Mouse (Mus musculus) NIH3T3 (cell line): ENCODE data around the gene March9.
A peak's percentile ranks its signal among the peaks of the same experiment; 100 is the strongest.
"Not testable (repeated sequence)": the region's sequence is repeated elsewhere in the genome, so short reads cannot be mapped to it uniquely, and the experiment has no call there.

Experiments used
- DNase-seq: peaks from one replicate; pipeline ENCODE4 v3.0.0-alpha.2; 2012; ENCODE audit warnings: low read depth

Gene March9

DNA sequence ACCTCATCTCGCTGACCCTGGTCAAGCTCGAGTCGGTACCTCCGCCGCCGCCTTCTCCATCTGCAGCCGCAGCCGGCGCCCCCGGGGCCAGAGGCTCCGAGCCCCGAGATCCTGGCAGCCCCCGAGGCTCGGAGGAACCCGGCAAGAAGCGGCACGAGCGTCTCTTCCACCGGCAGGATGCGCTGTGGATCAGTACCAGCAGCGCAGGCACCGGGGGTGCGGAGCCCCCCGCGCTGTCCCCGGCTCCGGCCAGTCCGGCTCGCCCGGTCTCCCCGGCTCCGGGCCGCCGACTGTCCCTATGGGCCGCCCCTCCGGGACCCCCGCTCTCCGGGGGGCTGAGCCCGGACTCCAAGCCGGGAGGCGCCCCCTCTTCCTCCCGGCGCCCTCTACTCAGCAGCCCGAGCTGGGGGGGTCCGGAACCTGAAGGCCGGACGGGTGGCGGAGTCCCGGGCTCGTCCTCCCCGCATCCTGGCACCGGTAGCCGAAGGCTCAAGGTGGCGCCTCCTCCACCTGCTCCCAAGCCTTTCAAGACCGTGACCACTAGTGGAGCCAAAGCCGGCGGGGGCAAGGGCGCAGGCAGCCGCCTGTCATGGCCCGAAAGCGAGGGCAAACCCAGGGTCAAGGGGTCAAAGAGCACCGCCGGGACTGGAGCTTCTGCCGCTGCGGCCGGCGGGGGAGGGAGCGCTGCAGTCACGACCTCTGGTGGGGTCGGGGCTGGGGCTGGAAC is 19.8 kb upstream of the March9 start:
- no peak for DNase-seq

DNA sequence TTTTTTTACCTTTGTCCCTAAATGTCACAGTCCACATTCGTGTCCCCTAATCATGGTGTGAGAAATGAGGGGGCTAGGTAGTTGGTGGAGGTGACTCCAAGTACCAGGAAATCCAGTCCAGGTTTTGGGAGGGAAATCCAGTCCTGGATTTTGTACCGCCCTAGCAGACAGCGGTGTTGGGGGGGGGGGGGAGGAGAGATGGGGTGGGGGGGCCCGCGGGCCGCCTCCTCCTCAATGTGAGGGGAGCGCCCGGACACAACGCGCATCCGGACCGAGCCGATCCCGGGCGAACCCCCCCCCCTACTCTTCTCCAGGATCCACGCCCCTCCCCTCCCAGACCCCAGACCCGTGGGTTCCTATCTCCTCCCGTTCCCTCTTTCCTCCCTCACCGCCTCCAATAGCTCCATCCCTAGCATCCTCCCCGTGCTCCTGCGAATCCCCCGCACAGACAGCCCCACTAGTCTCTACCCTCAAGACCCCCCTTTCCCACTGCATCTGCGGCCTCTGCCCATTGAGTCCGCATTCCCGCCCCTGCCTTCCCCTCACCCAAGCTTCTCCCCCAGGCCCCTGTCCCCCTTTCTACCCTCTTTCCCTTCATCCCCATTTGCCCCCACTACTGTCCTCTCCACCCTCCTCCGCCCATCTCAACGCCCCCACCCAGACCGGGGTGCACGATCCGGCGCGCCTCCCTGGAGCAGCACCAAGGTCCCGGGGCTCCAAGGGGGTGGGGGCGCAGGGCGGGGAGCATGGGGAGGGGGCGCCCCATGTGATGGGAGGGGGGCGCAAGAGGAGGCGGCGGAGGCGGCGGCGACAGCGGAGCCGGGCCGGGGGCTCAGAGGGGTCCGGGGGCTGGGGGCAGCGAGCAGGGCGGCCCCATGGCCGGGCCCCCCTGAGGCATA is 18.9 kb upstream of the March9 start:
- DNase-seq, result peak; percentile 82

DNA sequence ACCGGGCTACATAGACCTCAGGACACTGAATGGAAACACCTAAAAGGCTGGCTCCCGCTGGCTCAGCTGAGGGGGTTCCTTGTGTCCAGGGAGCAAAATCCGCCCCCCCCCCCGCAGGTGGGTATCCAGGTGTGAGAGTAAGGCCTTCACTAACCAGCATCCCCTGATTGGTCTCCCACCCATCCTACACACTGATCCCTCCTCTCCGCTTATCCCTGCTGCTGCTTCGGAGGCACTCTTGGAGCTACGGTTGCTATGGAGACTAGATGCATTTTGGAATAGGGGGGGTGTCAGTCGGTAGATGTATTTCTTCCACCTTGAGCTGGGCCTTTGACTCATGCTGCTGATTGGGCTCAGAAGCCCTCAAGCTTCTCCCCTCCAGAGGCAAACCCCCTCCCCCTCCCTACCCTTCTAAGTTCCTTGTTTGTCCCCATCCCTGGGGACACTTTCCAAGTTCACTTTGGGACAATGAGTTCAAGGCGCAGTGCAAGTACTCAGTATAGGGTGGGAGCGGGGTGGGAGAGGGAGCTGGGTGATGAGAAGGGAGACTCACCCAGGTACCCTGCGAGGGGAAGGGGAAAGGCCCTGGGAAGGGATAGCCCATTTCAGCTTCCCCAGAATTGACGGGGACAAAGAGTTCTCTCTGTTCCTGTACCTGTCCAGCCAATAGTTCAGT is 18.2 kb upstream of the March9 start:
- DNase-seq, result peak; percentile 17

DNA sequence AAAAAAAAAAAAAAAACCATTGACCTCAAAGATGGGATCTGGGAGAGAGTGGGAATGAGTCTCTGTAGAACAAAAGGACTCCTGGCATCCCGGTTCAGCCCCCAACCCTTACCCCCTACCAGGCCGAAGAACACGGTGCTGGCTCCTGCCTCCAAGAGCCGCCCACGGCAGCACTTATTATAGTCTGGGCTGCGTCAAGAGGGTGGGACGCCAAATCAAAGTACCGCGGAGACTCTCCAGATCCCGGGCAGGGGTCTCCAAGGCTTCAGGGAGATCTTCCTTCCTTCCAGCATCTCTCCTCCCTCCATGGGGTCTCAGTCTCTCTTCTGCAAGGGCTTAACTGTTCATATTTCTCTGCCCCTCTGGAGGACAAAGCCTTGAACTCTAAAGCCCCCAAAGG is 17.5 kb upstream of the March9 start:
- DNase-seq, result no peak

DNA sequence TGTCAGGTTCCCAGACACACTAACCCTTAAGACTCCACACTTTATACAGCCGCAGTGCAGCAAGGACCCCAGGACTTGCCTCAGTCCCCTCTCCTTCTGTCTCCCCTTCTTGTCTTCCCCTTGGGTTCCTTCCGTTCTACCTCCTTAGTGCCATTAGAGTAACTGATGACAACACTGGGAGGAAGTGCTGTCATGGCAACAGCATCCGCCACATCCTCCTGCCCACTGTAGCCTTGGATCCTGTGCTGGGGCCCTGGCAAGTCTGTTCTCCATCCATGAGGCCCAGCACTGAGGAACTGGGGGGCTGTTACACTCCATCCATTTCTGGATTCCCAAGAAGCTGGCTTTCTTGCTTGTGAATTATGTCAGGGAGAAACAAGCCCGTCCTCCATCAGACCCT is 16.1 kb upstream of the March9 start:
- no peak for DNase-seq

DNA sequence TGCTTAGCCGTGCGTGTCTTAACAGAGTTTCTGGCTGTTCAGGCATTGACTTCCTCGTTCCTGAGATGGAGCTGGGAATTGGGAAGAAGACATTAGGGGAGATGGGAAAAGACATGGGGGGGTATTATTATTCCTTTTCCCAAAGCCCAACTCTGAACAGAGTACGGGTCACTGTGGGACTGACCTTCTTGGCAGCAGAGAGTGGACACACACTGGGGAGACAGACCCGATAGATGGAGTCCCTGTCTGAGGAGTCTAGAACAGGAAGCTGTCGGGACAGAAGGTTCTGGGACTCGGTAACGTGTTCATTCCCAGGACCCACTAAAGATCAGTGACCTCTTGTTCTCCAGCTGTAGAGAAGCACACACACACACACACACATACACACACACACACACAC is 15.7 kb upstream of the March9 start:
- no peak for DNase-seq

DNA sequence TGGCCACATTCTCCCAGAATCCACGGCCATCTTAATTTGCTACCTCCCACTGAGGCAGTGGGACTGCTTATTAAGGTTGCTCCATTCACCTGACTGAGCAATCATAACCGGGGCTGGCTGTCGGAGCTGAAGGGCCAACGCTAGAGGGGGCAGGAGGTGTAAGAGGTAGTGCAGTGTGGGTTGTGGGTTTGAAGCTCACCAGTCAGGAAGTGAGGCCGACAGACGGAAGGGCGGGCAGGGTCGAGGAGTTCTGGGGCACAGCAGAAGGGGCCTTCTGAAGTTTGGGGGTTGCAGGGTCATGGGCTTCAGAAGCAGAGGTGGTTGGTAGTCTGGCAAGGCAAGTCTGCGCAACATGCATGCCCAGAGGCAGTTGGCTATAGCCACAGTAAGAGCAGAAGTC is 15.1 kb upstream of the March9 start, which contains the start of gene Agap2:
TSS of gene Agap2 (plus strand) at position 205 of the 400 bp plus-strand sequence.
- DNase-seq, result no peak

DNA sequence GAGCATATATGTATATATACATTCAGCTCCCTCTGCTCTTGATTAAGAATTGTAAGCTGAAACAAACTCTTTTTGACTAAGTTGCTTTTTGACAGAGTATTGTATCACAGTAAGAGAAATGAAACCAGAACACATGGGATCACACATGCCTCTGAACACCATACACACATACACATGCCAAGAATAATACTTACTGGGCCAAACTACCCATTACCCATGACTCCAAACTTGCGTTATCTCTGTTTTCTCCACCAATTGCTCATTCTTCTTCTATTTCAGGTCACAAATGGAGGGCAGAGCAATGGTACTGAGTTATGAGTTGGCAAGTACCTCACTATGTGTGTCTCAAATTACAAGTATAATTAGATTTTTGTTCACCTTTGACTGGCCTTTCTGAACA is 14.0 kb upstream of the March9 start:
- DNase-seq, result peak; percentile 91

DNA sequence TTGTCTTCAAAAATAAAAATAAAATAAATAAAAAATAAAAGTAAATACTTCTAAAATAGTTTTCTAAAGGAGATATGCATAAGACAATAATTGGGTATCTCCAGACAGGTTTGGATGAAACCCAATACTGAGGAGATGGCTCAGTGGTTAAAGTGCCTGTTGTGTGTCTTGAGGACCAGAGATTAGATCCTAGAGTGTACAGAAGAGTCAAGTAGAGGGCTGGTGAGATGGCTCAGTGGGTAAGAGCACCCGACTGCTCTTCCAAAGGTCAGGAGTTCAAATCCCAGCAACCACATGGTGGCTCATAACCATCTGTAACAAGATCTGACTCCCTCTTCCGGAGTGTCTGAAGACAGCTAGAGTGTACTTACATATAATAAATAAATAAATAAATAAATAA is 13.0 kb upstream of the March9 start:
- not testable (repeated sequence) for DNase-seq

DNA sequence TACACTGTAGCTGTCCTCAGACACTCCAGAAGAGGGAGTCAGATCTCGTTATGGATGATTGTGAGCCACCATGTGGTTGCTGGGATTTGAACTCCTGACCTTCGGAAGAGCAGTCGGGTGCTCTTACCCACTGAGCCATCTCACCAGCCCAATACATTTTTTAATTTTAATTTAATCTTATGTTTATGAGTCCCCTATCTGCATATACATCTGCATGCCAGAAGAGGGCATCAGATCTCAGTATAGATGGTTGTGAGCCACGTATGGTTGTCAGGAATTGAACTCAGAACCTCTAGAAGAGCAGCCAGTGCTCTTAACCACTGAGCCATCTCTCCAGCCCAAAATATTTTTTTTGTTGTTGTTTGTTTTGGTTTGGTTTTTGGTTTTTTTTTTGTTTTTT is 12.3 kb upstream of the March9 start:
- not testable (repeated sequence) for DNase-seq

DNA sequence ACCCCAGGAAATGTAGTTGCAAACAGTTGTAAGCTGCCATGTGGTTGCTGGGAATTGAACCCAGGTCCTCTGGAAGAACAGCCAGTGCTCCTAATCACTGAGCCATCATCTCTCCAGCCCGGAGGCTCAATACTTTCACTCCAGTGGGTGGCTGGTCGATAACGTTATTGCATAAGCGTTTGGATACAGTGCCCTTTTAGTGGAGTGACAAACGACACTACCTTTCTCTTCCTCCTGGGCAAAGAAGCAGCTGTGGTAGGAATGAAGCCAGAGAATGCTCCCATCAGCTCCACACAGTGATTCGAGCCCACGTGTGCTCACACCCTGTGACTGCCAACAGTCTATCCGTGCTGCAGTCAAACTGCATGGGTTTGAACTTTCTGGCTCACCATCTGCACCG is 11.2 kb upstream of the March9 start:
- peak; percentile 24 for DNase-seq

DNA sequence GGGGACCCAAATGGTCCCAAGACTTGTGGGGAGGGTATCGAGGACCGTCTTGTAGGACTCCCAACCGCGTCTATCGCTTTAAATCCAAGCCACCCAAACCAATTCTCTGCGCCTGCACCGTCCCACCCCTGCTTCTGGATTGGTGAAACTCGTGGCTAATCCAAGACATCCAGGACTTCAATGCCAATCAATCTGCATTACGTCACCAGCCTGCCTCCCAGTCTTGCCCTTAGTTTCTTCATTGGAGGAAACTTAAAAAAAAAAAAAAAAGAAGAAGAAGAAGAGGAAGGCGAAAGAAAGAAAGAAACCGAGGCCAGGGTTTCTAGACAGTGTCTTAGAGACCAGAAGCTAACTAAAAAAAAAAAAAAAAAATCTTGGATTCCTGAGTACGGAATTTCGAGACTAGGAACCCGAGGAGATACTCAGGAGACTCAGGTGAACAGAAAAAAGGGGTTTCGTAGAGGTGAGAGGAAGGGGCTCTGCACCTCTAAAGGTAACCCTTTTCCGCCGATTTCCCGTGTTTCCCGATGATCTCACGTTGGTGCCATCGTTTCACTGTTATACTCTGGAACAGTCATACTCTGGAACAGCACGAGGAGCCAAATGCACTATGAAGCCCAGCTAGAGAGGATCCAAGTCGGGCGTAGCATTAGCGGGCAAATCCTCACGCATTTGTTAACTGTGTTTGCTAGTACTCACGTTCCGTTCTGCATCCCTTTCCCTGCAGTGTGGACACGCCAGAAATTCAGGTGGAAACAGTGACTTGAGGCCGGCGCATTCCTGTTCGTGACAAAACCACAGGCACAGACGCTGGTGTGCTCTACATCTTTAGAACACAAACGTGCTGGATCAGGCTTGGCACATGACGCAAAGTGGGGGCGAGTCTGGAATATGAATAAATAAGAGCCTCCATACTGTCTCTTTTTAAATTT is 10.5 kb upstream of the March9 start, which contains the start of gene Tspan31:
TSS of gene Tspan31 (minus strand) at position 75 of the 932 bp plus-strand sequence.
- peak; percentile 98 for DNase-seq

DNA sequence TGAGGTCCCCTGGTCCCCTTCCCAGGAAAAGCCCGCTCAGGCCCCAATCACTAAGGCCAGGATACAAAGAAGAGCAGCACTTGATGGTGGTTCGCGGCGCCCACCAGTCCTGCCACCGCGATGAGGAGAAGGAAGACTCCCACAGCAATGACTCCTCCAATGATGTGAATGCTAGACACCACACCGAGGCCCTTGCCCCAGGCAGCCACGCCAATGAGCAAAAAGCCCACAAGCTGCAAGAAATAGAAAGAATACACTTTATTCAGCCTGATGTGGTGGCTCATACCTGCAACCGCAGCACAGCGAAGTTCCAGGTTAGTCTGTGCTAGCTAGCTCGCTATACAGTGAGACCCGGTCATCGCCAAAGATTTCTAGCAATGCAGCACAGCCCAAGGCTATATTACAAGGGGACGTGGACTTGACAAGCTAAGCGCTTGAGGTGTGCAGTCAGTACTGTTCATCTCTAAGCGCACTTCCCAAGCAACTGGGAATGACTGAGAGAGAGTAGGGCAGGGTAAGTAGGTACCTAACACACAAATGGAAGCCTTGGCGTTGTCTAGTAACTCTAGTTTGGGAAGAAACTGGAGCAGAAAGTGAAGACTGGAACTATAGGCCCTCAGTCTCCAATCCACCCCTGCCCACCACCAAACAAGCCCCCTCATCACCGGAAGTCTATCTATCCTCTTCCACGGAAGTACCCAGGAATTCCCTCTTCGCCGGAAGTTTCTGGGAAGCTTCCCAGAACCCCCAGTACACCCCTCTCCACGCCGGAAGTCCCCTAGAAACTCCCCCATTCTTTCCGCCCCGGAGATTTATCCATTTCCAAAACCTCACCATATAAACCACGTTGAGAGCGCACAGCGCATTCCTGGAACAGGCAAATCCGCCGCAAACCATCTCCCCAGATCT is 9.6 kb upstream of the March9 start:
- peak; percentile 55 for DNase-seq

DNA sequence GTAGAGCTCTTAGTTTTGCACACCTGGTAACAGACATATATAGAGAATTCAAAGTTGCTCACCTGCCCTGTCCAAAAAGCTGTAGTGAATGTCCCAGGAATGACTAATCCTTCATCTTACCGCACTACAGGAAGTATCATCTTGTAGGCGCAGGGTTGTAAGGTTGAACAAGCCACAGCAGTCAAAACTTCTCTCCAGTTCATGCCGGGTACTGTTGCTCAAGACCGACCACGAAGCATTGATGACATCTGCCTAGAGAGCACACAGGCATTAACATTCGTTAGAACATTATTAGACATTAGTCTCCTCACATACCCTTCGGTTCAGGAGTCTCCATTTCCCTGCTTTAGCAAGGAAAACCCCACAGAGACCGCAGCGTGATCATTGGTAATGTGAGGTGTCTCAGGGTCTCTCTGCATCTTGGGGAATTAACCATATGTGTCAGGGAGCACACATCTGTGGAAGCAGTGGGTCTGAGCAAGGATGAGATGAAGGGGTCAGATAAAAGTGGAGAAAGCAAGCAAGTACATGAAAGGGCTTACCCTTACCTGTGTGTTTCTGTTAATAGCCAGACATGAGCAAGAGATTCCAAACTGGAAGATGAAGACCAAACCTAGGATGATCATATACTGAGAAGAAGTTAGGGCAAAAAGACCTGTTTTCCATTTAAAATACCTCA is 8.5 kb upstream of the March9 start:
- DNase-seq, result peak; percentile 41

DNA sequence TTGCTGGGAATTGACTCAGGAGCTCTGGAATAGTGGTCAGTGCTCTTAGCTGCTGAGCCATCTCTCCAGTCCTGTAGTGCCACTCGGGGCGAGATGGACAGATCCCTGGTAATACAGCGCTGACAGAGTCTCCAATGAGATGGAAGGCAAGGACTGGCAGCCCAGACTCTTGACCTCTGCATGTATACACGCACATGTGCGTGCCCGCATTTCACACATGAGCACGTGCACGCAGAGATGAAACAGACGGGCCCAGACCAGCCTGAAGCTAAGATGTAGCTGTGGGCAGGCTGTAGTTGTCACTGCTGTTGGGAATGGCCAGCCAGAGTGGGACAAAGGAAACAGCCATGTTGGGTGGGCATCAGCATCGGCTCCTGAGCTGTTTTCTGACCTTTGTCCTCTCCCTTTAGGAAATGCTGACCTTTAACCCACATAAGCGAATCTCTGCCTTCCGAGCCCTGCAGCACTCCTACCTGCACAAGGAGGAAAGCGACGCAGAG is 6.6 kb upstream of the March9 start:
- DNase-seq, result no peak

DNA sequence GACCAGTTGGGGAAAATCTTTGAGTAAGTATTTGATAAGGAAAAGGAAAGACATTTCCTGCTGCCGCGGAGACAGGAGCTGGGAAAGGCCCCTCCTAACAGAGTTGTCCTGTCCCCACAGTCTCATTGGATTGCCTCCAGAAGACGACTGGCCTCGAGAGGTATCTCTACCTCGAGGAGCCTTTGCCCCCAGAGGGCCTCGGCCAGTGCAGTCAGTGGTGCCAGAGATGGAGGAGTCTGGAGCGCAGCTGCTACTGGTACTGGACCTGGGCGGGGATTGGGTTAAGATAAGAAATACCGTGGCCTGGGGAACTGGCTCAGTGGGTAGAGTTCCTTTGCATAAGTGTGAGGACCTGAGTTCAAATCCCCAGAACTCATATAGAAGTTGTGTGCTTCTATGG is 6.0 kb upstream of the March9 start:
- DNase-seq, result no peak

DNA sequence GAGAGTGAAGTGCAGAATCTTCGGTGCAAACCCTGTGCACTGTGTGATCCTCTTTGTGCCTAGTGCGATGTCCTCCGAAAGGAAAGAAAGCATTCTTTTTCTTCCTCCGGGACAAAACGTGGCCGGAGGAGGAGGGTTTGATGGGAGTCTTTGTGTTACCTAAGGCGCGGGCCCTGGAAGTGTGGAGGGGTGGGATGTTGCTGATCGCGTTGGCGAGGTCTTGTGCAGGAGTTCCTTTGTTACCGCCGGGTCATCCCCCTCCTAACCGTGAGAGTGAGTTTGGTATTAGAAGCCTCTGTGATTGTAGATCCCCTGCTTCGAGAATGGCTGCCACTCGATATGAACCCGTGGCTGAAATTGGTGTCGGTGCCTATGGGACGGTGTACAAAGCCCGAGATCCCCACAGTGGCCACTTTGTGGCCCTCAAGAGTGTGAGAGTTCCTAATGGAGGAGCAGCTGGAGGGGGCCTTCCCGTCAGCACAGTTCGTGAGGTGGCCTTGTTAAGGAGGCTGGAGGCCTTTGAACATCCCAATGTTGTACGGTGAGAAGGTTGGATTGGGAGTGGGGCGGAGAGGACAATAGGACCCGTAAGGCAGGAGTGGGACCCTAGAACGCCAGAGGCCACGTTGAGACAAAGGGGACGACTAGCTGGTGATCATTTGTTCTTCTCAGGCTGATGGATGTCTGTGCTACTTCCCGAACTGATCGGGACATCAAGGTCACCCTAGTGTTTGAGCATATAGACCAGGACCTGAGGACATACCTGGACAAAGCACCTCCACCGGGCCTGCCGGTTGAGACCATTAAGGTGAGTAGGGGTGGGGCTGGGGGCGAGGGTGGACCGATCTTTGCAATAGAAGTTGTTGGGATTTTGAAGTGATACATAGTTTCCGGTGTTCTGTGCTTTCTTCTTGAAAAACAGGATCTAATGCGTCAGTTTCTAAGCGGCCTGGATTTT is 4.2 kb upstream of the March9 start:
- DNase-seq, result peak; percentile 53

DNA sequence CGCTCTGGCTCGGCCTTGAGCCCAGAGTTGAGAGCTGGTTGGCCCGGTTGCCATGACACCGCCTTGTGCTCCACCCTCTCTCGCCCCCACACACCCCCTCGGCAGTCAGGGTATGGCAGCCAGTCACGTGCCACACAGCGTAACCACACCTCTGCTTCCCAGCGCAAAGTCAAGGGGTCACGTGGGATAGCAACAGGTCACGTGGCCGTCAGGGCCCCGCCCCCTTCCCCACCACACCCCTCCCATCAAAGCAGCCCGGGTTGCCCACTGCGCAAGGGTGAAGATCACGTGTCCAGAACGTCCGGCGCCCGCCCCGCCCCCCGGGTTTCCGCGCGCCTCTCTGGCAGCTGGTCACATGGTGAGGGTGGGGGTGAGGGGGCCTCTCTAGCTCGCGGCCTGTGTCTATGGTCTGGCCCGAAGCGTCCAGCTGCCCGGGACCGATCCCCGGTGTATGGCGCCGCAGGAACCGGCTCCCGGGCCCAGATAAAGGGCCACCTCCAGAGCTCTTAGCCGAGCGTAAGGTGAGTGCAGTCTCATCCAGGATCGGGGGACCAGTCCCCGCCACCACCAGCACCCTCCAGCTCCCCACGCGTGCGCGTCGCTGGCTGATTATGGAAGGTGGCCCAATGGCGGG is 3.4 kb upstream of the March9 start, which contains the start of gene Cdk4:
TSS of gene Cdk4 (plus strand) at position 296 of the 634 bp plus-strand sequence.
- DNase-seq, result peak; percentile 99
